Mouse (Mus musculus): ENCODE data around the gene Gm45837. TPM values are rescaled to one million over a fixed set of nuclear protein-coding genes. Genes with fewer than 3 reads are reported as not detected.
A peak's percentile ranks its signal among the peaks of the same experiment; 100 is the strongest.

The Gm45837 gene
- polyA plus RNA-seq, 2 experiments, result not detected

DNA sequence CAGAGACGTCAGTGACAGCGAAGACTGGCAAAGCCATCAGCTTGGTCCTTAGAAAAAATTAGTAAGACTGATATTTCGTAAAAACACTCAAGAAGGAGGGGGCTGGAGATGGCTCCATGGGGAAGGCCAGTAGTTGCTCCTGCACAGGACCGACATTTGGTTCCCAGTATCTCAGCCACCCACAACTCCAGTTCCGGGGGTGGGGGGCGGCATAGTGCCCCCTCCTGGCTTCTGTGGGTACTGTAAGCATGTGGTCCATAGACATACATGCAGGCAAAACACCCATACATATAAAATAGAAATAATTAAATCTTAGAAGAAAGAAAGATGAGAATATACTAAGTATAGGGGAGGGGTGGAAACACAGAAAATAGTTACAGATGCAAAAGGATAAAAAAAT lies 105.8 kb downstream of the Gm45837 start:
- ATAC-seq (ENCODE audit: insufficient read depth) (no peak), DNase-seq (ENCODE audit: low read depth in 3 of 3, low spot score in 3 of 3) (no peak)
- H3K27me3 ChIP-seq (ENCODE audit: control insufficient read depth, insufficient read depth, low read length), result no peaks in the 10 kb centered on the region
- H3K9me3 ChIP-seq (ENCODE audit: control insufficient read depth, low read length), result no peaks in the 10 kb centered on the region
- H3K4me1 ChIP-seq (replicated peaks; ENCODE audit: control insufficient read depth in 2 of 2, insufficient read depth in 2 of 2, low read length in 1 of 2), result no peaks in the 10 kb centered on the region
- WGBS (ENCODE audit: insufficient replicate concordance), result 59% methylated on average over 6 of the region's 6 CpGs
- H3K4me2 ChIP-seq (ENCODE audit: low read depth), result no peak overlapping the region
- H3K4me3 ChIP-seq (ENCODE audit: insufficient read depth in 1 of 2, low read depth in 2 of 2, low read length in 2 of 2), result no peak overlapping the region
- H3K9ac ChIP-seq (replicated peaks), result no peak overlapping the region
- H3K27ac ChIP-seq, result no peak overlapping the region
- H3K36me3 ChIP-seq (replicated peaks; ENCODE audit: control insufficient read depth, insufficient read depth, low read depth), result no peaks in the 10 kb centered on the region
- no peak for TF ChIP-seq EP300 (IDR thresholded peaks at IDR 0.05; ENCODE audit: low read depth)
- TF ChIP-seq CTCF (IDR thresholded peaks at IDR 0.05; ENCODE audit: low read depth), result peak; percentile 58; the same call in 1 of the 2 replicates

- TF ChIP-seq EP300 (IDR thresholded peaks at IDR 0.05; ENCODE audit: low read depth), result no peak
- Histone ChIP-seq H3K4me3 (ENCODE audit: insufficient read depth in 1 of 2, low read depth in 2 of 2, low read length in 2 of 2) (no peak overlapping the region), H3K27ac (no peak overlapping the region), H3K9me3 (ENCODE audit: control insufficient read depth, low read length) (no peaks in the 10 kb centered on the region), H3K4me2 (ENCODE audit: low read depth) (no peak overlapping the region), H3K4me1 (replicated peaks; ENCODE audit: control insufficient read depth in 2 of 2, insufficient read depth in 2 of 2, low read length in 1 of 2) (0 out of 4 replicates have a peak, but pooled peaks cover 0 to 2% of the 10 kb centered on the region in 2 experiments), H3K36me3 (replicated peaks; ENCODE audit: control insufficient read depth, insufficient read depth, low read depth) (no peaks in the 10 kb centered on the region), H3K27me3 (ENCODE audit: control insufficient read depth, insufficient read depth, low read length) (no peaks in the 10 kb centered on the region), H3K9ac (replicated peaks) (no peak overlapping the region)
- ATAC-seq (ENCODE audit: insufficient read depth) (no peak), DNase-seq (ENCODE audit: low read depth in 3 of 3, low spot score in 3 of 3) (no peak)
- WGBS (ENCODE audit: insufficient replicate concordance), result 41% methylated on average over 1 of the region's 1 CpGs
Measured at GRCm38 (mm10) chr7:101521696-101522095, 111.0 kb downstream of the Gm45837 start.

GRCm38 (mm10) chr7:101523205-101523604 lies 112.5 kb downstream of the Gm45837 start:
- 0 out of 4 replicates have a peak, but pooled peaks cover 0 to 2% of the 10 kb centered on the region in 2 experiments for H3K4me1 ChIP-seq (replicated peaks; ENCODE audit: control insufficient read depth in 2 of 2, insufficient read depth in 2 of 2, low read length in 1 of 2)
- no peak overlapping the region for H3K4me3 ChIP-seq (ENCODE audit: insufficient read depth in 1 of 2, low read depth in 2 of 2, low read length in 2 of 2)

GRCm38 (mm10) chr7:101526484-101526883 lies 115.8 kb downstream of the Gm45837 start:
- H3K9ac ChIP-seq (replicated peaks), result no peak overlapping the region
- no peaks in the 10 kb centered on the region for H3K27me3 ChIP-seq (ENCODE audit: control insufficient read depth, insufficient read depth, low read length)
- ATAC-seq (ENCODE audit: insufficient read depth), result no peak
- H3K4me2 ChIP-seq (ENCODE audit: low read depth), result no peak overlapping the region
- H3K36me3 ChIP-seq (replicated peaks; ENCODE audit: control insufficient read depth, insufficient read depth, low read depth), result no peaks in the 10 kb centered on the region
- DNase-seq (ENCODE audit: low read depth in 3 of 3, low spot score in 3 of 3), result no peak
- WGBS (ENCODE audit: insufficient replicate concordance), result 54% methylated on average over 7 of the region's 7 CpGs
- H3K4me3 ChIP-seq (ENCODE audit: insufficient read depth in 1 of 2, low read depth in 2 of 2, low read length in 2 of 2), result no peak overlapping the region
- H3K4me1 ChIP-seq (replicated peaks; ENCODE audit: control insufficient read depth in 2 of 2, insufficient read depth in 2 of 2, low read length in 1 of 2), result 0 out of 4 replicates have a peak, but pooled peaks cover 0 to 2% of the 10 kb centered on the region in 2 experiments
- TF ChIP-seq CTCF (IDR thresholded peaks at IDR 0.05; ENCODE audit: low read depth) (no peak), EP300 (IDR thresholded peaks at IDR 0.05; ENCODE audit: low read depth) (no peak)
- no peak overlapping the region for H3K27ac ChIP-seq
- H3K9me3 ChIP-seq (ENCODE audit: control insufficient read depth, low read length), result no peaks in the 10 kb centered on the region

More at GRCm38 (mm10) chr7:101523205-101523604, 112.5 kb downstream of the Gm45837 start:
- Histone ChIP-seq H3K4me2 (ENCODE audit: low read depth) (no peak overlapping the region), H3K9me3 (ENCODE audit: control insufficient read depth, low read length) (no peaks in the 10 kb centered on the region), H3K27me3 (ENCODE audit: control insufficient read depth, insufficient read depth, low read length) (no peaks in the 10 kb centered on the region), H3K36me3 (replicated peaks; ENCODE audit: control insufficient read depth, insufficient read depth, low read depth) (no peaks in the 10 kb centered on the region), H3K27ac (no peak overlapping the region), H3K9ac (replicated peaks) (no peak overlapping the region)
- ATAC-seq (ENCODE audit: insufficient read depth), result no peak
- WGBS (ENCODE audit: insufficient replicate concordance), result 50% methylated on average over 2 of the region's 2 CpGs
- TF ChIP-seq EP300 (IDR thresholded peaks at IDR 0.05; ENCODE audit: low read depth) (no peak), CTCF (IDR thresholded peaks at IDR 0.05; ENCODE audit: low read depth) (no peak)
- DNase-seq (ENCODE audit: low read depth in 3 of 3, low spot score in 3 of 3), result no peak

DNA sequence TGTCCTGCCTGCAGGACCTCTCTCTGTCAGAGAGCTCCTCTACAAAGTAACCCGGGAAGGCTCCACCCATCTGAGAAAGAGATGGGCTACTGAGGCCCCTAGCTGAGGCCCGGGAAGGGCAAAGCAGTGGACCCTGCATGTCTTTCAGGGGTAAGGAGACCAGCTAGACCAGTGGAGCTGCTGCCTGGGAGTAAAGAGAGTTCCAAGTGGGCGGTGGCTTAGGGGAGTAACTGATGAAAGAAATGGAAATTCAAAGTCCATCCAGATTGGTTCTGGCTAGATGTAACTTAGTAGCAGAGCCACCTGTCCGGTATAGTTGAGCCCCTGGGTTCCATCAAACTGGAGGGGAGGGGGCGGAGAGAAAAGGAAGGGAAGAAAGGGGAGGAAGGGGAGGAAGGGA lies 123.7 kb downstream of the Gm45837 start:
- Histone ChIP-seq H3K36me3 (replicated peaks; ENCODE audit: control insufficient read depth, insufficient read depth, low read depth) (no peaks in the 10 kb centered on the region), H3K9ac (replicated peaks) (no peak overlapping the region), H3K4me1 (replicated peaks; ENCODE audit: control insufficient read depth in 2 of 2, insufficient read depth in 2 of 2, low read length in 1 of 2) (no peaks in the 10 kb centered on the region), H3K27ac (no peak overlapping the region), H3K27me3 (ENCODE audit: control insufficient read depth, insufficient read depth, low read length) (no peaks in the 10 kb centered on the region), H3K4me2 (ENCODE audit: low read depth) (no peak overlapping the region), H3K4me3 (ENCODE audit: insufficient read depth in 1 of 2, low read depth in 2 of 2, low read length in 2 of 2) (no peak overlapping the region), H3K9me3 (ENCODE audit: control insufficient read depth, low read length) (no peaks in the 10 kb centered on the region)
- TF ChIP-seq EP300 (IDR thresholded peaks at IDR 0.05; ENCODE audit: low read depth) (no peak), CTCF (IDR thresholded peaks at IDR 0.05; ENCODE audit: low read depth) (no peak)
- WGBS (ENCODE audit: insufficient replicate concordance), result 31% methylated on average over 5 of the region's 5 CpGs
- ATAC-seq (ENCODE audit: insufficient read depth) (no peak), DNase-seq (ENCODE audit: low read depth in 3 of 3, low spot score in 3 of 3) (no peak)

All from liver, embryonic 14.5 days (tissue).